Mouse (Mus musculus): ENCODE measurements around the gene Apoa1. TPM values are rescaled to one million over a fixed set of nuclear protein-coding genes. Genes with fewer than 3 reads are reported as not detected.

Gene Apoa1
- total and polyA plus RNA-seq, 3 experiments, result 1.8 to 16.1 TPM; not detected in 1

DNA sequence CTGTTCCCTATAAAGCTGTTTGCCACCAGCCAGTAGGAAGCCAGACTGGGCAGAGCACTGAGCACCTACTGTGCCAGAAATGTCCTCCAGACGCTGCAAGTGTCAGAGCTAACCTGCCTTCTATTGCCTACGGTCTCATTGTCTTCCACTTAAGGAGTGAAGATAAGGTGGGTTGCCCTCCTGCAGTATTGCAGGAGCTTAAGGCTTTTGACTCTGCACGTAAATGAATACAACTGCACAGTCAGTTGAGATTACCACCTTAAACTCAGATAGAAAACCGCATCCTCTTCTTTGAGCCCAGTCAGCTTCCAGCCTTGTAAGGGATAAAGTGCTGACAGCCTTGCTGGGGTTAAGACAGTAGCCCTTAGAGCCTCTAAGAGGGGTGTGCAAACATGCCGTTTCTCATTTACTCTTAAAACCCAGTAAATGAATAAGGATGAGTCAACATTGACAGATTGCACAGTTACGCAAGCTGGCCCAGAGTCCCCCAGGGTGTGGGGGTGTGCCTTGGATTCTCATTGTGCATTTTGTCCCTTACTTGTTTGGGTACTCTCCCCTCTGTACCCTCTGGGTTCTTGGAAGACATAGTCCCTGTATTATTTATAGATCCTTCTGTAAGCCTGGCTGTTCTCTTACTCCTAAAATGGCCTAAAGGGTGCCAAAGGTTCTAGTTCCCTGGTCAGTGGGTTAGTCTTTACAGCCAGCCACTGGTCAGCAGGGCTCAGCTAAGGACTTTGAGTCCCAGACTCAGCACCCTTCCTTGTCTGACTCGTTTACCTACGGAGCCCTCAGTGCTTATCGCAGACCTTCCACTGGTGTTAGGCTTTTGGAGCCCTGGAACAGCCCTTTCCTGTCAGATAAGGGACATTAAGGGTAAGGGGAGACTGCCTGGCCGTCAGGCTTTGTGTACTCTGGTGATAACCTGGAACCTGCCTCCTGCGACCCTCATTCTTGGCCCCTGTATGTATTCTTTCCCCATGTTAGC lies 12.8 kb upstream of the Apoa1 start (continued):
- peak; percentile 94 to 96 for TF ChIP-seq EP300 (IDR thresholded peaks at IDR 0.05; ENCODE audit: low read depth in 1 of 2, low read length in 2 of 2)
- TF ChIP-seq ZNF384 (IDR thresholded peaks at IDR 0.05; ENCODE audit: low read depth, low read length), result peak; percentile 43
- peak; percentile 54 for TF ChIP-seq MXI1 (IDR thresholded peaks at IDR 0.05; ENCODE audit: low read depth, low read length)
- TF ChIP-seq CHD1 (IDR thresholded peaks at IDR 0.05; ENCODE audit: low read depth, low read length), result no peak
- TF ChIP-seq MAX (IDR thresholded peaks at IDR 0.05; ENCODE audit: low read length), result peak; percentile 69
- peak; percentile 77 for TF ChIP-seq MAFK (IDR thresholded peaks at IDR 0.05; ENCODE audit: borderline replicate concordance, low read depth, low read length)

DNA sequence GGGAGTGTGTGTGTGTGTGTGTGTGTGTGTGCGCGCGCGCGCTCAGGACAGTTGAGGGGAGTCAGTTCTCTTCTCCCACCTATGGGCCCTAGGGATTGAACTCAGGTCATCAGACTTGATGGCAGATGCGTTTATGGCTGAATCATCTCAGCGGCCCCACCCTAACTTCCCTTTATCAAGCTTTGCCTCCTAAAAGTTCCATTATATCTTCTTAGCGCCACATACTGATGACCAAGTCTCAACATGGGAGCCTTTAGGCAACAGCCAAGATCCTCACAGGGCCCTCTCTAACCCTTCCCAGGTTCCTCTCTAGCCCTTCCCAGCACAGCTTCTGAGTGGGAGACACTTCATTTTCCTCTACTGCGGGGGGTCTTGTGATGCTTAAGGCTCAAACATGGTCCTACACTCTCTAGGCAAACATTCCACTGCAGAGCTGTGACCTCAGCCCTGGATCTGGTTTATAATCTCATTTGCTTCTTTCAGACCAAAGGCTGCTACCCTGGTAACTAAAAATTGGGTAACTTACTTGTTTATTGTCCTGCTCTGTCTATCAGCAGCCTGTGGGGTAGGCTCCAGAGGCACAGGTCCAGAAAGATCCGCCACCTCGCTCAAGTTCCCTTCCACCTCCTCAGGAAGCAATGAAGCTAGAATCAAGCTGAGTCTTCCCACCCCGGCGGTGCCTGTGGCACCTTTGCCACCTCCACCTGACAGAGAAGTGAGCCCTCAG lies 11.5 kb upstream of the Apoa1 start:
- 0 out of 2 replicates have a peak, but pooled peaks have one; percentile 32 for TF ChIP-seq TCF12 (IDR thresholded peaks at IDR 0.05; ENCODE audit: low read depth, low read length)
- peak; percentile 69 for TF ChIP-seq ETS1 (IDR thresholded peaks at IDR 0.05; ENCODE audit: low read depth, low read length)
- 0 out of 2 replicates have a peak, but pooled peaks have one; percentile 36 for TF ChIP-seq MAZ (IDR thresholded peaks at IDR 0.05; ENCODE audit: low read depth, low read length)
- TF ChIP-seq POLR2A (IDR thresholded peaks at IDR 0.05; ENCODE audit: control insufficient read depth in 1 of 2, insufficient read depth in 1 of 2, low read depth in 1 of 2, low read length in 2 of 2, poor library complexity in 1 of 2), result peak in 1 of 2 experiments; percentile 48; a peak in 1 of 4 replicates
- no peak for TF ChIP-seq ZC3H11A (IDR thresholded peaks at IDR 0.05; ENCODE audit: low read depth, low read length)
- peak; percentile 9; the same call in 1 of the 2 replicates for TF ChIP-seq NRF1 (IDR thresholded peaks at IDR 0.05; ENCODE audit: insufficient read depth, low read depth, low read length, poor library complexity, severe bottlenecking)
- TF ChIP-seq MYB (IDR thresholded peaks at IDR 0.05; ENCODE audit: low read depth, low read length), result no peak
- no peak for TF ChIP-seq GATA1 (IDR thresholded peaks at IDR 0.05; ENCODE audit: low read depth, low read length)
- peak; percentile 37; the same call in 1 of the 2 replicates for TF ChIP-seq NELFE (IDR thresholded peaks at IDR 0.05; ENCODE audit: low read depth, low read length)
- TF ChIP-seq MAFK (IDR thresholded peaks at IDR 0.05; ENCODE audit: borderline replicate concordance, low read depth, low read length), result no peak
- TF ChIP-seq EP300 (IDR thresholded peaks at IDR 0.05; ENCODE audit: low read depth in 1 of 2, low read length in 2 of 2), result peak; percentile 60 to 72; a peak in 3 of 4 replicates
- peak; percentile 43 for TF ChIP-seq RCOR1 (IDR thresholded peaks at IDR 0.05; ENCODE audit: low read depth, low read length)
- no peak for TF ChIP-seq MEF2A (IDR thresholded peaks at IDR 0.05; ENCODE audit: extremely low read depth, insufficient replicate concordance, low read depth, low read length, poor library complexity, severe bottlenecking)
- Histone ChIP-seq H3K36me3 (ENCODE audit: control insufficient read depth in 1 of 2, insufficient read depth in 2 of 2, low read length in 2 of 2) (peaks cover 3 to 60% of the 10 kb centered on the region in 2 experiments), H3K4me1 (ENCODE audit: control insufficient read depth in 1 of 2, insufficient read depth in 2 of 2, low read length in 2 of 2) (peaks cover 38 to 62% of the 10 kb centered on the region in 2 experiments), H3K9me3 (replicated peaks; ENCODE audit: insufficient read depth, low read length) (no peaks in the 10 kb centered on the region), H3K9ac (ENCODE audit: control insufficient read depth, low read depth, low read length, poor library complexity, severe bottlenecking) (peak overlapping the region; percentile 56), H3K4me3 (ENCODE audit: control insufficient read depth in 1 of 2, insufficient read depth in 1 of 2, low read depth in 2 of 2, low read length in 2 of 2) (no peak overlapping the region), H3K79me2 (ENCODE audit: control insufficient read depth, insufficient read depth, low read length, poor library complexity) (no peaks in the 10 kb centered on the region), H3K27me3 (ENCODE audit: control insufficient read depth in 1 of 2, insufficient read depth in 2 of 2, low read length in 2 of 2) (no peaks in the 10 kb centered on the region), H3K27ac (ENCODE audit: control insufficient read depth, low read depth, low read length) (peak overlapping the region; percentile 99)
- peak; percentile 85 for DNase-seq (ENCODE audit: low read depth, low spot score)
